Mouse (Mus musculus) T-cell, adult 2 months (primary cell): Measurements from ENCODE around the gene Mocs2.

Experiments used
- DNase-seq: peaks from one replicate; pipeline ENCODE4 v3.0.0; 2022; ENCODE audit warnings: low spot score

The Mocs2 gene

DNA sequence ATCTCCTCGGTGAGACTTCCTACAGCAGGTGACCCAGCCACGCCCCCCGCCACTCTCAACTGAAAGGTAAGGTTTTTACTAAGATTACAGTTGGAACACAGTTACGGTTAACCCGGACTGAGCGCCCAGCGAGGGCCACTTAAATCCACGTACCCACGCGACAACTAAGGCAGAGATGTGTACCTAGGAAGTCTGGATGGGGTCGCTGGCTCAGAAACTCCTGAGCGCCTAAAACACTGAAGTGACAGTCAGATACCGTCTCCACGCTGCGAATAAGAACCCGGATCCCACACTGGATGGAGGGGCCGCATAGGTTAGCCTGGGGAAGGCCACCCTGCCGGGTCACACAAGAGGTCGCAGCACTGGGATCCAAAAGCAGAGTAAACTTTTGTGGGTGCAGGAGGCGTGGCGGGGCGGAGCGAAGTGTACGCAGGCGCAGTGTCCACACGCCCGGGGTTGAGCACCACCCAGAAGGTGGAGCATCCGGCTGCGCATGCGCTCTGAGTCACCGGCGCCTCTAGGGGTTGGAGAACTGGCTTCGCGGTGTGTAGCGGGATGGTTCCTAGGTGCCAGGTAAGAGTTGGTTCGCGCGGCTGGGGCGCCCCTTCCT lies at the start of gene Mocs2:
Gene Mocs2, plus strand, starts transcription at position 486 of the 610 bp plus-strand sequence.
- DNase-seq = peak; percentile 93

DNA sequence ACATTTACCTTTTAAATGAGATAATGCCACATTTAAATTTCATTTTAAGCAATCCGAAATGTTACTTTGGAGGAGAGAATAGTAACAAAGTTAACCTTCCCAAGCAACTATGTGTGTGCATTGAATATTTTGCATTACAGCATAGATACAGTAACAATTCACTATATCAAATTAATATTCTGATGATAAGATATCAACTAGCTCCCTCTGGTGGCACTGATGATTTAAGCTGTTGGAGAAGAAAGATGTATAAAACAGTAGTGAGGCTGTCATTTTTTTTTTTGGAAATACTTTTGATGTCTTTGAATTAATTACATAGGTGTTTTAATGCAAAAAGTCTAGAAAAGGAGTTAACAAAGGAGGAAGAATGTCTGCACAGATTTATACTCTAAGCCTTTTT lies 26.5 kb upstream of the Mocs2 start:
- DNase-seq = no peak

DNA sequence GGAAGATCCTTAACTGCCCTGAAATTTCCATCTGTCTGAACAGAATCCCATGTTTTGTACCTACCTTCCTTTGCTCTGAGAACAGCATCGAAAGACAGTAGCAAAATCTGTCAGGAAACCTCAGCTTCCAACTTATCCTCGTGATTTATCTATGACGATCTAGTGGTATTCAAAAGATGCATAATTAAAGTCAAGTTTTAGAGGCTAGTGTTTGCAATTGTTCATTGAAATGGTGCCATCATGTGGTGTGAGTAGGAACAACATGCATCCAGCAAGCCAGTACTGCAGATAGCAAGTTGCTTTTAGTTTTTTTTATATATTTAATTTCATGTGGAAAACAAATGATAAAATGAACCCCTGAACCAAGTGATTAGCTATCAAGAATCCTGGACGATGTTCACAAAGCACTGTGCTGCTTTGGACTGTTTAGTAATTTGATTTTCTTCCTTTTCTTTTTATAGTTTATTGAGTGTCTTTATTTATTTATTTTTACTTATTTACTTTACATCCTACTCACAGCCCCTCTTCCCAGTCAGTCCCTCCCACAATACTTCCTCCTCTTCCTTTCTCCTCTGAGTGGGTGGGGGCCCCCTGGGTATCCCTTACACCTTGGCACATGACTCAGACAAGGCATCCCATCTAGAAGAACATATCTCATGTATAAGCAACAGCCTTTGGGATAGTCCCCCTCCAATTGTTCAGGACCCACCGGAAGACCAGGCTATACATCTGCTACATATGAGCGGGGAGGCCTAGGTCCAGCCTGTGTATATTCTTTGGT lies 24.6 kb upstream of the Mocs2 start:
- peak; percentile 12 for DNase-seq

DNA sequence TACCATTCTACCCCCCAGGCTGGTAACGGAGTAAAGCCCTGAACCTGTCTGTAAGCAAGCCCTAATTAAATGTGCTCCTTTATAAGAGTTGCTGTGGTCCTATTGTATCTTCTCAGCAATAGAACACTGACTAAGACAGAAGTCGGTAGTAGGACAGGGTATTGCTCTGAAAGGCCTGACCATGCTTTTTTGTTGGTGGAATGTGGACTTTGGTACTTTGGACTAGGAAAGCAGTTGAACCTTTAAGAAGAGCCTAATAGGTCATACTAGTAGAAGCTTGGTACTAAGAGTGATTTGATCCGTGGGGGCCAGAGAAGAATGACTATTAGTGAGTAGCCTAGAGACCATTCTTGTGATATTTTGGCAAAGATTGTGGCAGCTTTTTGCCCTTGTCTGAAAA lies 16.2 kb upstream of the Mocs2 start:
- DNase-seq = no peak

DNA sequence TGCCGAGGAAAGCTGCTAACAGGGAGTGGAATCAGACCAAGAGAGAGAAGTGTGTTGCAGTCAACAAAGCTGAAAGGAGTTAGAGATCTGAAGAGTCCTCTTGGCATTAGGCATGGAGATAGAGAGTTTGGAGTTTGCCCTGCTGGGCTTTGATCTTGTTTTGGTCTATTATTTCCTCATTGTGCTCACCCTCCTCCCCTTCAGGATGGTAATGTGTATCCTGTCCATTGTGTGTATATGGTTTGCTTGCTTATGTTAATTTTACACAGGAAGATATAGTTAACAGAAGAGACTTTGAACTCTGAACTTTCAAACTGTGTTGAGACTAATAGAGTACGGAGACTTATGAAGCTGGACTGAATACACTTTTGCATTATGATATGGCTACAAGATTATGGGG lies 15.1 kb upstream of the Mocs2 start:
- no peak for DNase-seq

DNA sequence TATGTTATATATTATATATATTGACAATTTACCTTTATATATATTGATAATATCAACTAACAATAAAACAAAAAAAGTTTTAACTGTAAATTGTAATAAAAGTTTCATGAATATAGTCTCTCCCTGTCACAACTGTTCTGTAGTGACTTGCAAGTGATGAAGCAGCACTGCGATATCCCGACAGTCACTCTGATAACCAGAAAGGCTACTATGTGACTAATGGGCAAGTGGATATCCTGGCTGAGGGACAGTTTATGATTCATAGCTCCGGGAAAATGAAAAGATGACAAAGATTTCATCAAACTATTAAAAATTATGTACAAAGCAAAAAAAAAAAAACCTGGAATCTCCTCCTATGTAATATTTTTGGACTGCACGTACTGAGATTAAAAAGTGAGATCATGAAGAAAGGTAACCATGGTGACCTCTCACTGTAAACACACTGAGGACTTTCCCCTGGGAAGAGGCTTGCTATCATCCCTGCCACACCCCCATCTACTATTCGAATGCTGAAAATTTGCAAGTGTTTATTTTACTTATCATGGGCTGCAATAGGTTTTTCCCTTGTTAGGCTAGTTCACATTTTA lies 8.3 kb upstream of the Mocs2 start:
- DNase-seq = no peak

DNA sequence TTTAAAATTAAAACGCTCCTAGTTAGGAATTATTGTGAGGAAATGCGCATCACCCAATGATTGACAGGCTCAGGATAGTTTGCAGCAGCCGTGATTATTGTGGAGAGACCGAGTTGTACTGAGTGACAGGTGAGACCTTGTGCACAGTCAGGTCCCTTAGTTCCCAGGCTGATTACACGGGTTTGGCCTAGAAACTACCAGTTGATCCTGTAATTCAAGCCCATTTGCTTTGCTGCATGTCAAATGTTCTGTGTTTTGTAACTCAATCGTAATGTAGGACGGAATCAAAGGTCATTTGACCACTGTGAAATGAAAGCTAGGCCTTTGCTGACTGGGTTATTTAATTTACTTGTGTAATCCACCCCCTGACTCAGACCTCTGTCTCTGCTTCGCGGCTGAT lies 477 bp downstream of the Mocs2 start:
- no peak for DNase-seq

DNA sequence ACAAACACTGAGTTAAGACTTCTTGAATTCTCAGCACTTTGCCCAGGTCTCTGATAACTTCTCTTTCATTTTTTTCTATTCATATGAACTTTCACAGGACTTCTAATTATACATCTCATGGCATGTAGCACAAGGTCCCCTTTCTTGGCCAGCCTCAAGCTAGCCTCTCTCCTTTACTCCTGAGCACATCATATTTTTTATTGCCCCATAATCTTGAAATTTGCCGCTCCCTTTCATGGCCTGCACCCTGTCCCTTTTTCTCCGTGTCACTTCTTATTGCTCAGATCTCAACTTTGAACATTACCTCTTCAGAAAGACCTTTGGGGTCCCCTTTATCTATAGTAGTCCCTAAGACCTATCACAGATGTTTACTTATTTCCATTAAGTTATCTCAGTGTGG lies 4.8 kb downstream of the Mocs2 start:
- DNase-seq = no peak

DNA sequence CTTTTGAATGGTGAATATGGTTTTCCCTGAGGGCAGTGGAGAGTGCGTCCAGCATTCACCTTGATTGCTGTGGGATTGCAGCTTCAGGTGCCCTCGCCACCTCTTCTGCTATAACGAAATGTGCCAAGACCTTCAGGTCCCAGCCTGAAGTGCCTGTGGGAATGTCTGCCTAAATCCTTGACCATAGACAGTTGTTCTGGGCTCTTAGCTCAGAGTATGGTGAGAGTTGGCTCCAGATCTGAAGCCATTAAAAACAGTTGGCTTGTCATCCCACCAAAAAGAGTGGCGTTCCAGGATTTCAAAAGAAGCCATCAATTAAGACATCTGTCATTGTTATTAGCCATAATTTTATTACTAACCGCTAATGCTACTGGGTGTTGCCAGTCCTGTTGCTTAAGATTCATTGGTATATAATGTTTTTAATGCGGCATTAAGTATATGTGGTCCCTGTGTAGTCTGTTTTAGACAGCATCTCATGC lies 7.4 kb downstream of the Mocs2 start:
- no peak for DNase-seq

DNA sequence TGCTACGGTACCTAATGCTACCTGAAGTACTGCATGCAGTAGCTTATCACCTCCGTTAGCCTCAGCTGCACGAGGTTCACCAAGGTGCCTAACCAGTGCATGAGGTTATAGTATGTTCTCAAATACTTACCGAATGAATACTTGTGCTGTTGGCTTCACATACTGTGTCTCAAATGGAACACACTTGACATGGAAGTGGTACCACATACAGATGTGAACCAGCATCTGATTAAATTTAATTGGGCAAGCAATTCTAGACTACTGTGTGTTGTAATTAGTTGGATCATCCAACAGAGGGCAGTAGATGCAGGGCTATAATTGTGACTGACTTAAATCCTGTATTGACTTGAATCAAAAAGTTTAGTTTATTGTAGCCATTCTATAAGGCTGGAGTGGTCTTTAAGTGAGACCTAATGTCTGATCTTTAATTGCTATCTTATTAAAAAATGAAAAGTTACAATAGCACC lies 13.4 kb downstream of the Mocs2 start:
- DNase-seq = peak; percentile 57

DNA sequence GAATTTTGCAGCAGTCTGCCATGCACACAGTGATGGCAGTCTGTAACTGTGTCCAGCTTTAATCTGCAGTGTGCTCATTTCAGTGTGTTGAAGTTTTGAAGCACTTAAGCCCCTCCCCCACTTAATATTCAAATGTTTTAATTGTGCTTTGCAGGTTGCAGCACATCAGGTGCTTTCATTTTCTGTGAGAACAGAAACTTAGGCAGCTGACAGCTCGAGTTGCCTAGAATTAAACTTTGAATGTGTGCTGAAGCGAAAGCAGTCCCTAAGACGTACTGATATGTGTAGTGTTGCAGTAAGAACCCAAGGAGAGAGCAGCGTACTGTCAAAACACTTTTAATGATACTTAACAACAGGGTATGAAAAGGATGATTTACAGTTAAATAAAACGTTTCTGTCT lies 14.7 kb downstream of the Mocs2 start:
- DNase-seq = no peak

DNA sequence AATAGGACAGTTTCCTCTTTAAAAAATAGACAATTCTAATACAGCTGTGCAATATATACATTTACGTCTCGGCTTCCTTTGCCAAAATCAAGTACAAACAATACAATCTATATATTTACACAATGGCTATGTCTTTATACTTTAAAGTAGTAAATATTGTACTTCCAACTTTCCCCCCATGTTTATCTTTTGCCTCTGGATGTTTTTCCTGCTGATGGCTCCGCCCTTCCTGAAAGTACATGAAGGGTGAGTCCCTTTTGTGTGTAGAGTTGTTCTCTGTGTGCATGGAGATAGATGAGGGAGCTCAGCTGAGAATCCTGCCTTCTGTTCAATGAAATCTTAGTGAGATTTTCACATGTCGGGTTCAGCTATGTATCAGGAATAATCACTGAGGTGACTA lies 15.3 kb downstream of the Mocs2 start:
- no peak for DNase-seq

DNA sequence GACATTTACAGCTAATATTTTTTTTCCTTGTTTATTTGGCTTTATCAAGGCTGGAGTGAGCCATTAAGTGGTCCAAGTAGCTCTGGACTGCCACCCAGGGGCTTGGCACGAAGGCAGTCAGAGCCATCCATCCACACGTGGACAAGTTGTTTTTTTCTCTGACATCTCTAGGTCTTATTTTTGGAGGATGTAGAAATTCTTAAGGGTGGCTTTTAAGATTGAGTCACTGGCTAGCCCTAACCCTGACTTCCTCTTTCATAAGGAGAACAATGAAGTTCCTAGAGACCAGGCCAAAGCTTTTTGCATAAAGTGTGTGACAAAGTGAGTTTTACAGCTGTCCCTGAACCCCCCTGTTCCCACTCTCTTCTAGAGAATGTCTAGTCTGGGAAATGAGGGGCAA lies 16.5 kb downstream of the Mocs2 start:
- no peak for DNase-seq

DNA sequence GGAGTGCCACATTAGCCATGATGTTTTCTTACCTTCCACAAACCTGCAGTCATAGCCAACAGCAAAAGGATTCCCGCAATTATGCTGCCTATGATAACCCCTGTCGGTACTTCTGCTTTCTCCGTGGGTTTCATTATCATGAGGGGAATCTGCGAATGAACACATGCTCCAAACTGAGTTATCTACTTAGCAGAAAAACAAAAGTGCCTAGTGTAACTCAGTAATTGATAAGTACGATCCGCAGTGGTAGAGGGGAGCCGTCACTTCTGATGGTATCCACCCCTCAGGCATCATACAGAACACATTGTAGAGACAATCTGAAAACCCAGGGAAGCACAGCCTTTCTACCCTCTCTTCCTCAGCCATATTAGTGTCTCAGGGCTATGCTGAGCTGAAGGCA lies 19.0 kb downstream of the Mocs2 start:
- no peak for DNase-seq

DNA sequence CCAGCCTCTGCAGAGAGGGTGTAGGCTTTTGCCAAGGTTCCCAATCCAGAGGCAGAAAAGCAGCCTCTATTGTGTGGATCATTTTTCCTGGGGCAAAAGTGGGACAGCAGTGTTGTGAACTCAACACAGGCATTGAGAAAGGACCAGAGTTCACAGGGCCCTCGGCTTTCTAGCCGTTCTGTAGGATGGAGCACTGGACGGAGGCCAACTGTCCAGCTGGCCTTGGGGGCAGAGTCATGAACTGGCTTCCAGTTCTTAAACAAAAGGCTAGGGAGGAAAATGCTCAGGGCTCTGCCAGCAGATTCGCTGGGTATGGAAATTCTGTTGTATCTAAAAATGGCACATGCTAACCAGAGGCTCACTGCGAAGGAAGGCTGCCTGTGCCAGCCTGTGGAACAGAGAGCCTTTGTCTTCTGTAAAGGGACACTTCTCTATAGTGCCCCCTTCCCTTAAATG lies 20.5 kb downstream of the Mocs2 start:
- DNase-seq = no peak

DNA sequence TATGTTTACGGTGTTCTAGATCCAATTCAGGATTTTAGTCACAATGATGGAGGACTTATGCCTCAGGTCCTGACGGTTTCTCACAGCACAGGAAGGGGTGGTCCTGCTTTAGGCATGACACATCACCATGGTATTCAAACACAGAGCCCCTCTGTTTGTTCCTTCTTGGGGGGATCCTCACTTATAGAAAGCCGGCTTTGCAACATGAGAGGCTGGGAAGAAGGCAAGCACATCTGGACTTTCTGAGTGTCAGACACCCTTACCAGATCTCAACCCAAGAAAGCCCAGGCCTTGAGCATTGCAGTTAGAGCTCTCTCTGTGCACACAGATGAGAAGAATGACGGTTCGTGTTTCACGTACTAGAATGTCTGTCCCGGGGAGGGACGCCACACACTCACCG lies 21.1 kb downstream of the Mocs2 start:
- no peak for DNase-seq

DNA sequence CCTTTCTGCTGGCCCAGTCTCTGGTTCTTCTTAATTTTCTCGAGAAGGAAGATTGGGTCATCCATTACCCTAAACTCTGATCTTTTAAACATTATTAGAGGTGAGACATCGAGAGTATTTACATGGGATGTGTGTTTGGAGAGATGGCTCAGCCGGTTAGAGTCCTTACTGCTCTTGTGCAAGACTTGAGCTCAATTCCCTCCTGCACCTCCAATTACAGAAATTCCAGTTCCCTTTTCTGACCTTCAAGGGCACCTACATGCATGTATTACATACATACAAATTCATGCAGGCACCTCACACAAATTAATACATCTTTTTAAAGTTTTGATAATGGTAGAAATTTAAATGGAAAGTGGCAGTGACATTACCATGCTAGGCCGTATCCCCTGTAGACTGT lies 22.5 kb downstream of the Mocs2 start:
- no peak for DNase-seq

DNA sequence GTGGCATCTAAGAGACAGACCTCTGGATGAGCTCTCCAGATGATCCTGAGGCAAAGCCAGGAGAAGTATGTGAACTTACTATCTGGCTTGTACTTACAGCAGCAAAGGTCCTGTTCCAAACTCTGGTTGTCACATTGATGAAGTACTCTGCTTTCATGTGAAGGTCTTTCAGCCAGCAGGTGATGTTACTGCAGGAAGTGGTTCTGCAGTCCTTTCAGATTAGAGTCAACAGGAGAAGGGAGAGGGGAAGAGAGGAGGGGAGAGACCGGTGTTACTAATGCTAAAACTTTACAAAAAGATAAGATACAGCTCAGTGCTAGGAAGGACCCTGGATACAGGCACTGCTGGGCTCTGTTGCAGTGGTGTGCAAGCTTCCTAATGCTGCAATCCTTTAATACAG lies 25.3 kb downstream of the Mocs2 start:
- DNase-seq = peak; percentile 23

DNA sequence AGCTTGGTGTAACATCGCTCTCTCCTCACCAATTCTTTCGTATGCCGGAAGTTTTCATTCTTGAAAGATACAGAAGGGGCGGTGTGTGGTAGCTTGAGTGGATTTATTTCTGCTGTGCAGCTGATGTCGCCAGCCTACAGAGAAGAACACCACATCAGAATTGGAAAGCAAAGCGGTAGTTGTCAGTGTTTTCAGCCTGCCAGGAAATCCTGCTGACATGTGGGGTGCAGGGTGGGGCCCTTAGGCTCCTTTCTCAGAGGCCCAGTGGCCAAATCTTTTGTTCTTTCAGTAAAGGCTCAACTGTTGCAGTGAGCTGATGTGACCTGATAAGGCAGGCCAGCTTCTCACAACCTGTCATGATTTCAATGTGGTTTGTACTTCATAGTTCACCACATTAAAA lies 27.8 kb downstream of the Mocs2 start:
- DNase-seq = peak; percentile 88

DNA sequence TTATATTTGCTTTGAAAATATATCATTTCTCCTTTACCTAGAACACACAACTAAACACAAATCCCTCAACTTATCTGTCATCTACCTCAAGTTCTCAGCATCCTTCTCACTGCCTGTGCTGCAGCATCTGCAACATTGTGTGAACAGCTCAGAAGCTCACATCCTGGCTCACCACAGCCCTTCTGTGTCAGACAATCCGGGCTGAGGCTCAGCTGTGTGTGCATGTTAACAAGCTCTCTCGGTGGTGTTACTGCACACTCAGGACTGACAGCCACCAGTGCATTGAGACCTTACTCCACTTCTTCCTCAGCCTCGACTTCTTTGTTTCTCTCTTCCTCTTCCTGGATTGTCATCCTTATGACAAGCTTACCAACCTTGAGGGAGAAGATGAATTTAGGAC lies 30.9 kb downstream of the Mocs2 start:
- peak; percentile 15 for DNase-seq

DNA sequence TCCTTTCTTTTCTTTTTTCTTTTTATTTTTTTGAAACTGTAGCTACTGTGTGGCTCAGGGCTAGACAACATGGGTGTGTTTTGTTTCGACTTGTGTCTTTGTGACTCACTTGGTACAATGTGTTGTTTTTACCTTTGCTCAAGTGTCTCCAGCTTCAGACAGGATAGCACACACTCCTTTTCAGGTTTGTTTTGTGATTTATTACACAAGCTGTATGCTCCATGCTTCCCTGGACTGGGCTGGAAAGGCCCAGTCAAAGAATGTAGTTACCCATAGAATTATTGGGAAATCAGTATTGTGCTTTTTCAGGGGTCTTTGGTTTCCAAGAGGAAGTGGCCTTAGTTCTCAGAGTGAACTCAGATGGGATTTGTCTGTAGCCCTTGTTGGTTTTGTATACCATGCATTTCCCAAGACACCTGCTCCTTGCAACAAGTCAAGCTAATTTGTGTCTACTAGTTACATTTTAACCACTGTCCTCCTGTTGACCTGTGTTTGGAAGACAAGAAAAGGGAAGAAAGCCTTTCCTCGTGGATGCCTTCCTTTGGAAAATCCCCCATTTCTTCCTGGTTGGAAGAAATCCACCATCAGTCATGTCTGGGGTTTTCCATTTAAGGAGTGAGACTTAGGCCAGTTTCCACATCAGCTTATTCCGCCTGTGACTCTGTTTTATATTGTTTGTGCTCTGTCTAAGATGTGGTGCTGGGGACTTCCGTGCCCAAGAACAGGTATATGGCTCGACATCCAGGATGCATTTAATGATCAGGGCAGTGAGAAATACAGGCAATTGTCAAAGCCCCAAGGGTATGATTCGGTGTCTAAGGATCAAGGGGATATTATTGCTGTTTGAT lies 34.5 kb downstream of the Mocs2 start:
- DNase-seq = no peak

DNA sequence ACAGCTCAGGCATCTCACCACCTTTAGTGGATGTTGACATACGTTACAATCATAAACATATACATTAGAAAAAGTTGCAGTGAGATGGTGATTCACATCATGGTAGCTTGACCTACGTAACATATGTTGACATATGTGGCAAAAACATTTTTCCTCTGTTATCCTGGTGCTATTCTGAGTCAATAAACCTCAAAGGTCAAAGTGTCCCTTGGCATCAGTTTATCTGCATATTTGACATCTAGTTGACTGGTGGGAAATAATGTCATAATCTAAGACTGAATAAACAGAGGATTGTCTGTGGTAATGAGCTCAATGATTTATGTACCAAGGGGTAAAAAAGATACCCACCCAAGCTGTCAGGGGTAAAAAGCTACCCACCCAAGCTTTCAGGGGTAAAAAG lies 35.1 kb downstream of the Mocs2 start:
- DNase-seq = no peak
